Mouse (Mus musculus): ENCODE results near the gene Ccng2.

DNA sequence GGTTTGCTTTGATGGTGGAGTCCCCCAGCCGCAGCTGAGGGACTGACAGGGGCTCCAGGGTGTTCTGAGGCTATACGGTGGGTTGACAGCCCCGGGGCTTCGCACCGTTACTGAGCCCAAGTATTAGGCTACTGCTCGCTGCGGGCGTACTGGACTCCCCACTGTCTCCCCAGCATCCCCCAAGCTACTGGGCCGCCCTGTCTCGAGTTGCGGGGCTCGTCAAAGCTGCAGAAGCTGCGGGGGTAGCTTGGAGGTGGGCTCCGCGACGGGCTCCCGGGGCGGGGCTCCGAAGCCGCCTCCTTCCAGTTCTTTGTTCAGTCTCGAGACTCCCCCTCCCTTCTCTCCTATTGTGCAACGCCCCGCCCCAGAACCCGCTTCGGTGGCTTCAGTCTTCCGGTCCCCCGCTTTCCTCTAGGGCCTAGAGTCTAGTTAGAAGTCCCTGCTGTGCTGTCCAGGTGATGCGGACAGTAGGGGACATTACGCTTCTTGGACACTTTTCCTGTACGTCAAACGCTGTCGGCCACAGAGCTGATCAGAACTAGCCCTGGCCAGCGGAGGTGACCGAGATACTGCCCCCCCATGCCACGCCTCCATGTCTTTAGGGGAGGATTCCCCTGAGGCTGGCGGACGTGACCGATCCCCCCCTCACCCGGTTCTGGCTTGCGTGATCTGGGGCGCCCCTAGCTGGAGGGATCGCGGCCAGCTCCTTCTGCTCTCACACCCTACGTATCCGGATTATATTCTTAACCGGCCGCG, 972 bp downstream of the Ccng2 start:
- no peak for TF ChIP-seq CTCF (conservative IDR thresholded peaks at IDR 0.05; ENCODE audit: low read length)
- no peak for TF ChIP-seq POU5F1 (IDR thresholded peaks at IDR 0.05; ENCODE audit: borderline replicate concordance, low read length)

Measured in E14TG2a.4 (cell line).